Mouse (Mus musculus) spleen, adult 12 weeks (tissue): ENCODE results near the gene Adgrg1.
A peak's percentile ranks its signal among the peaks of the same experiment; 100 is the strongest.
"Not testable (repeated sequence)": the region's sequence is repeated elsewhere in the genome, so short reads cannot be mapped to it uniquely, and the experiment has no call there.

Experiments
- DNase-seq: peaks from one replicate; pipeline ENCODE4 v3.0.0; 2022; ENCODE audit warnings: low spot score

The Adgrg1 gene

DNA sequence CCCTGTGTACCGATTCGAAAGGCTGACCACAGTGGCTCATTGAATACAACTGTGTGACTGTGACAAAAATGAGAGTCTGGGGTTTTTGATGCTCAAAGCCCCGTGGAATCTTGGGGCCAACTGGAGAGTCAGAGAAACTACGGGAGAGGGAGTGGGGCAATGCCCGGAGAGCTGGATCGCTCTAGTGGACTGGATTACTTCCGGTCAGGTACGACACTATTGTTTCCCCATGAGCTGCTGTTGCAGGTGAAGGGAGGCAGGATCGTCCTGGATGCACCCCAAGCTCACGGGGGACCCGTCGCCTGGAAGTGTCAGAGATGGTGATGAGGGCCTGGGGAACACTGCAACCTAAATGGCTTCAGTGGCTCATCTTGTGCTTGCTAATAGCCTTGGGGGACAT, 21.5 kb downstream of the Adgrg1 start:
- no peak for DNase-seq

DNA sequence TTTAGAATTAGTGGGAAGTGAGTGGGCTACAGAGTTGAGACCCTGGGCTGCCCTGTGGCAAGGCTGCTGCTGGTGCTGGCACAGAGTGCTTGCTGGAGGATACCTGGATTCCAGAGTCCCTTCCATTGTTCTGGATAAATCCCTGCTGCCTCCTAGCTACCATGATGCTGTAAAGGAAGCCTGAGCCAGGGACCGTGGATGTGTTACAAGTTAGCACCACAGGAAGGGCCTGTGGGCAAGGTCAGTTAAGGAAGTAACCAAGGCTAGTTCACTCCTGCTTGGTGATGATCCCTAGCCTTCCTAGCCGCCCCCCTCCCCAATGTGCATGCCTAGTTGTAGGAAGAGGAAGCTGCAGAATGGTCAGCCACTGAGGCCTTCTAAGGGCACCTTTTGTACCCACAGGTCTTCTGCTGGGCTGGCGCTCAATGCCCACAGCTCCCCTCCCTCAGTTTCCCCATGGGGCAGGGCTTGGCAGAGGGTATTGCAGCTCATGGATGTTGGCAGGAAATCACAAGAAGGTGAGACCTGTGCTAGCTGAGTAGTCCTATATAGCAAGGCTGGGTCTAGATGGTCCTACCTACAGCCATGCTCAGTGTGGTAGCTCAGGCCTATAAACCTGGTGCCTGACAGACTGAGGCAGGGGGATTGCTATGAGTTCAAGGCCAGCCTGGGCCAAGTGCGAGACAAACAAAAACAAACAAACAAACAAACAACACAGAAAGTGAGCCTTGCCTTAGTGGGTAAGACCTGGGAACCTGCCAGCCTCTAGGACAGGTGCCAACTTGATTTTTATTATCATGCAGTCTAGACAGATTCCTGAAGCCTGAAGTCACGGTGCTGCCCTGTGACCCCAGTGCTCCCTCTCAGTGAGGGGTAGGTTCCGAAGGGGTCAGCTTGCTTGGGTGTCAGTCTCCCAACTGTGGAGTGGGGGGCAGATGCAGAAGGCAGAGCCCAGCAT, 22.6 kb downstream of the Adgrg1 start:
- no peak for DNase-seq

DNA sequence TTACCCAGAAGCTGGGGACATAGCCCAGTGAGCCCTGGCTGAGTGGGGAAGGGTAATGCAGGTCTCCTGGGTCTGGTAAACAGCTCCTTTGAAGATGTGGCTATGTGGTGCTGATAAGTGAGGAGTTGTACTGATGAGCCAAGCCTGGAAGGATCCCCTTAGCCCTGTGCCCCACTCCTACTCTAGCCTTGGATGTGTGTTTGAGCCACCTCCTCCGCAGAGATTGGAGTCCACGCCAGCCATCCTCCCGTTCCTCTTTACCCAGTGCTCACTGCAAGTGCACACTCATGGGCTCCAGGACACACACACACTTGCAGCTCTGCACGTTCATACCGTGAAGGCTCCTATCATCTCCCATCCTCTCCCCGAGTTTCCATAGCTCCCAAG, 23.3 kb downstream of the Adgrg1 start:
- DNase-seq = no peak

DNA sequence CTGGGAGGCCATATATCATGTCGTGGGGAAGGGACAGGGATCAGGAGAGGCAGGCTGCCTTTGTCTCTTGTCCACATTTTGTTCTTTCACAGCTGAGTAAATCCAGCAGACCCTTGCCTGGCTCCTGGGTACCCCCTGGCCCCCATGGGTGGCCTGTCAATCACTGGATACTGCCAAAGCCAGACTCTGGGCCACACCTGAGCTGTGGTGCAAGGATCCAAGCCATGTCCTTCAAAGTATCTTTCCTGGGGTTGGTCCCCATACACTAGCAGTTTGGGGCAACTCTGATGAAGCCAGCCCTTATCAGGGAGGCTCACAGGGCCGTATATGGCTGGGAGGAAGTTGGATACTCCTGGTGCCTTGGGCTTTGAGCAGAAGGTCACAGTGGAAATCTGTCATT, 23.9 kb downstream of the Adgrg1 start:
- no peak for DNase-seq

DNA sequence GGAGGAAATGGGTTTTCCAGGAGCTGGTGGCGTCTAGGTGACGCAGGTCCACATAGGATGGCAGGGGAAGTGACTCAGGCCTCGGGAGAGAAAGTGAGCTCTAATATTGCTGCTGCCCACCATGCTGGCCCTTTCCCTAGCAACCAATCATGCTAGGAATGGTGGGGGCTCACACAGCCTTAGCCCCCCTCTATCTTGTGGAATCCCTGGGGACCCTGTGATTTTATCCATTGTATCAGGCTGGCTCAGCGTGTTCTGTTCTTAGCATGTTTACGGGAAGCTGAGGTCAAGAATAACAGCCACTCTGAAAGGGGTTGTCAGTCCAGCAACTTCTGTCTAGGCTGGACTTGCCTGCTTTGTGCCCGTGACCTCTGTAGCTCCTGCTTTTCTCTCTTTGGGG, 24.5 kb downstream of the Adgrg1 start:
- no peak for DNase-seq

DNA sequence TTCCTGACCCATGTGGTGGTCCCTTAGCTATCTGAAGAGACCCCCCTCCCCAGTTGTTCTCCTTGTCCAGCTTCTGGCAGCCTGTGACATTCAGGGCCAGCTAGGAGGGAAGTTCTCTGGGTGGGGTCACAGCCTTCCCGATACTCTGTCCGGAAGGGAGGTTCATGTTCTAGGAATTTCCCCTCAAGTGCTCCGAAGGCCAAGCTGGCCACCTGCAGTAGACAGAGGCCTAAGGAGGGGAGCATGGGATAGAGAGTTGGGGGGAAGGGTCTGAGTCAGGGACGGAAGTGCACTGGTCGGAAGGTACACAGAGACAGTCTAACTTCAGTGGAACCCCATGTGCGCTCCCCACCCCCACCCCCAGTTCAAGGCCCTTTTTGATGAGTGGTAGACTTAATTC, 25.4 kb downstream of the Adgrg1 start:
- DNase-seq = no peak

DNA sequence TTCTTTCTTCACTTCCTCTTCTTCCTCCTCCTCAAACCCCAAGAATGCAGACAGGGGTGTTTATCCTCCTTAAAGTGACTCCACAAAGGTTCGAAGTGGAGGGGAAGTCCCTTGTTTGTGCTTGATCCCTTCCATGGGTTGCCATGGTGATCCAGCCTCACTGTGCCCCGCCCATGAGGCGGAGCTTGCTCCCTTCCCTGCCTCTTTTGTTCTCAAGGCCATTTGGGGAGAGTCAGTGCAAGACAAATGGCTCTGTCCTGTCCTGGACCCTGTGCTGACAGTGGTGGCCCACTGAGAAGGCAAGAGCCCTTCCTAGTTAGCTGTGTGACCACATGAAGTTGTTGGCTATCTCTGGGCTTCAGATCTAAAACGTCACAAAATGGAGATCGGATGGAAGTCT, 26.1 kb downstream of the Adgrg1 start:
- no peak for DNase-seq

DNA sequence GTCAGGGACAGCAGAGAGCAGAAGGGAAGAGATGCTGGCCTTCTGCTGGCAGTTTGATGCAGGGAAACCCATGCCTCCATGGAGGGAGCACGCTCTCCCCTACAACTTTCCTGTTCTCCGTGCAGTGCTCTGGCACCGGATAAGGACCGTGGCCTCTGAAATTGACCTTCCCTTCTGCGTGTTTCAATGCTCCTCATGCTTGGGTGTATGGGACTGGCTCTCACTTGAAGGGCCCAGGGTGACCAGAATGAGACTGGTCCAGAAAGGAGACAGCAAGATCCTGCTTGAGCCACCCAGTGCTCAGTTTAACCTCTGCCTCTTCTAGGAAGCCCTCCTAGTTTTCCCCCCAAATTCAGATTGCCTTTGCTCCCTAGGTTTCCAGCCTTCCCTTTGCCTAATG, 26.6 kb downstream of the Adgrg1 start:
- no peak for DNase-seq

DNA sequence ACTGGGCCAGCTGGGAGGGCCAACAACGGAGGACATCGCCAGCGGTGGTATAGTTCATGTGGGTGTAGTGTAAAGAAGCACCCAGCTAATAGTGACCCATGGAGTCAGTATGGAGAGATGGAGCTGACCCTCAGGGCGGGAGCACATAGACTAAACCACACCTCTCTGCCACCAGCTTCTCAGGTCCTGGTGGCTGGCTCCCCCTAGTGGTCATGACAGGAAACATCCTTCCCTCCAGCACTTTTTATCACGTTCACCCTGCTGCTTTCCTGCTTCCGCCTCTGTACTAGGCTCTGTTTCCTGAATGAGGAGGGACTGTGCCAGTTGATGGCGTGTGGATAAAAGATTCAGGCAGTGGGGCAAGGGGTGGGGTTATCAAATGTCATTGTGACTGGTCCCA, 27.1 kb downstream of the Adgrg1 start:
- DNase-seq = peak; percentile 58

DNA sequence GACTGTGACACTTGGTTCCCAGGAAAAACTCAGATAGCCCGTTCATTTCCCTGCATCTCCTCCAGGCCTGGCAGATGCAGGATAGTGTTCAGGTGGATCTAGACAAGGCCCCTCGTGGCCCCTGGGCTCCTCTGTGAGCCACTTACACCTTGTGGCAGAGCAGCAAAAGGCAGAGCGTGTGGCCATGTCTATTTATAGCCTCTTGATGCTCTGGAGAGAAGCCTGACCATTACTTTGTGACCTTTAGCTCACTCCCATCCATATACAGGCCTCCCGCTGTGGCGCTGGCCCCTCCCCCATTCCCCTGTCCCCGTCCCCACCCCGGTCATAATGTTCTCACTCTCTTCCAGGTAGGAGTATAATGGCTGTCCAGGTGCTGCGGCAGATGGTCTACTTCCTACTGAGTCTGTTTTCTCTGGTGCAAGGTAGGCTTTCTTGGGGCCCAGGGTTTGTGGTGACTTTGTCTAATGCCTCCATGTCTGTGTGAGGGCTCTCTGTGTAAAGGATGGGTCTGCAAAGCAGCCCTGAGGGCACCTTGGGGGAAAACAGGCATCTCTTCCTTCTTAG, 27.6 kb downstream of the Adgrg1 start:
- no peak for DNase-seq

DNA sequence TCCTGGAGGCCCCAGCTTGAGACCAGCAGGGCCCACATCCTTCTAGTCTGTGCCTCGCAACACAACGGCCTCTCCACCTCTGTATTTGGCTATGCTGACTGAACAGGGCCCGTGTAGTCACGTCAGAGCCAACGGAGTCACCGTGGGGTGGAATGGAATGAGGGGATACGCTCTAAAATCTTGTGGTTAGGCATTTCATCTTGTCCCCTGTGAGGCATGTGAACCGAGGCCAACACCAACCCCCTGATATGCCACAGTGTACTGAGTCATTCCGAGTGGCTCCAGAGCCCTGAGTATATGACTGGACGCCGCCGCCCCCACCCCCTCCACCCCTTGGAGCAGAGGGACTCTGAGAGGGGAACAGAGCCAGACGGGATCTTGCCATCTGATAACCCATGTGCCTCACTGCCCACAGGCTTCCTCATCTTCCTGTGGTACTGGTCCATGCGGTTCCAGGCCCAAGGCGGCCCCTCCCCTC, 37.9 kb downstream of the Adgrg1 start:
- DNase-seq = no peak

DNA sequence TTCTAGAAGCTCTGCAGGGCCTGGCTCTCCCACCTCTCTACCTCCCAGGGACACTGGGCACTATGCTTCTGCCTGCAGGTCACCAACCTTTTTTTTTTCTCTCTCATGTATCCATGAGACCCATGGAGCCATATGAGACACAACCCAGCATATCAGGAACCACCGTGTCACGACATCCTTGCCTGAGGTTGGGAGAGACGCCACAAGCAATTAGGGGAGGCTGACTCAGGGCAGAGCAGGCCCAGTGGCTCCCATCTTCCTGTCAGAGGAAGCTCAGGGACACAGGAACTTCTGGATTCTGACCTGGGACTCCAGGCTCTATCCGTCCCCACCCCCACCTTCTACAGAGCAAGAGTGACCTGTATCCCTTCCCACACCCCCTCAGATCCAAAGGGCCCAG, 41.3 kb downstream of the Adgrg1 start:
- no peak for DNase-seq

DNA sequence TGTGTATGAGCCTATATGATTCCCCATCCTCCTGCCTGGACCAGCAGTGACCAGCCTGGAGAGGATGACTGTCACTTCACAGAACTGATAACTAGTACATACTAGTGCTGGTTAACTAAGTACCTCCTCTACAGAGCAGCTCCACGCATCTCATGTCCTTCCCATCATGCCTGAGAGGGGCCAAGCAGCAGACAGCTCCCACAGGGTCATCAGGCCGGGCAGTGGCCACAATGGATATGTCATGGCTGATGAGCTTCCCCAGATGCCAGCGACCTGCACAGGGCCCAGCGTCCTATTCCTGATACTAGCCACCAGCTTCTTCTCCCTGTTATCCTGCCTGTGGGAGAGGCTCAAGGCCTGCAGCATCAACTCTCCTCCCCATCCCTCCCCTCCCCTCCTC, 42.1 kb downstream of the Adgrg1 start:
- no peak for DNase-seq

DNA sequence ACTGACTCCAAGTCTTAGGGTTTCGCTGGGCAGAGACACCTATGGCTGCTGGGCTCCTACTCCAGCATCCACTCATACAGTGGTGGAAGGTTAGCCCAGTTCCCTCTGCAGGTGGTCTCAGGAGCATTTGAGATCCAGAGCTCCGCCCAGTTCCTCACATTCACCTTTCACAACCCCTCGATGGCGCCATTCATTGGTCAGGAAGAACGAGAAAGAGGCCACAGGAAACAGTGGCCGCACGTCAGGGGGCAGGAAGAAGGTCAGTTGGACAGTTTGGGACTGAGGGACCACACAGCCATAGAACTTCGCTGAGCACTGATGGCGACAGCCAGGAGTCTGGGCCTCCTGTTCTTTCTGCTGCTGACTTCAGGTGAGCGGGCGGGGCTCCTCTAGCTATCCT, 42.9 kb downstream of the Adgrg1 start, which contains the start of gene Adgrg3:
Gene Adgrg3 (plus strand): TSS at position 242 of the 400 bp plus-strand sequence.
- DNase-seq = no peak

DNA sequence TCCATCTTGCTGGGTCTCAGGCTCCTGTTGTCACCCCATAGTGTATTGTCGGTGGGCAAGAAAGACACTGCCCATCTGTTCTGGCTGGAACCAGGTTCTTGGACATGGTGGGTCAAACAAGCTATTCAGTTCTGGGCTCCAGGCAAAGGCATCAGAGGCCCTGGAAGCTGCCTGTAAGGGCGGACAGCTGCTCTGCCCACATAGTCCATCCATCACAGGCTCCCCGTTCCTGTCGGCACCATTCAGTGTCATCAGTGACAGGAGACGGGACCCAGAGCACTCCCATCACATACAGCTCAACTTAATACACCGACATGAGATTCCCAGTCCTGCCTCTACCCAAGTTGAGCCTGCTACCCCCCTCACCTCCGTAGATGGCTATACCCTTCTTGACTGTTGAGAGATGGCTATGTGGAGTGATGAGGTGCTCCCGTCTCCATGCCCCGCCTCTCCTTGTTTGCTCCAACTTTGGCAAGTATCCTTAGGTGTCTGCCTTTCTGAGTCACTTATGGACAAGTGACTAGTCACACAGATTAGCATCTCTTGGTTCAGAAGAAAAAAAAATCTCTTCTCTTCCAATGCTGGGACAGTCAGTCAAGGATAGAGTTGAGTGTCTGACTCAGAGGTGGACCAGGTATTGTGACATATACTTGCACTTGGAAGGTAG, 43.6 kb downstream of the Adgrg1 start:
- DNase-seq = no peak

DNA sequence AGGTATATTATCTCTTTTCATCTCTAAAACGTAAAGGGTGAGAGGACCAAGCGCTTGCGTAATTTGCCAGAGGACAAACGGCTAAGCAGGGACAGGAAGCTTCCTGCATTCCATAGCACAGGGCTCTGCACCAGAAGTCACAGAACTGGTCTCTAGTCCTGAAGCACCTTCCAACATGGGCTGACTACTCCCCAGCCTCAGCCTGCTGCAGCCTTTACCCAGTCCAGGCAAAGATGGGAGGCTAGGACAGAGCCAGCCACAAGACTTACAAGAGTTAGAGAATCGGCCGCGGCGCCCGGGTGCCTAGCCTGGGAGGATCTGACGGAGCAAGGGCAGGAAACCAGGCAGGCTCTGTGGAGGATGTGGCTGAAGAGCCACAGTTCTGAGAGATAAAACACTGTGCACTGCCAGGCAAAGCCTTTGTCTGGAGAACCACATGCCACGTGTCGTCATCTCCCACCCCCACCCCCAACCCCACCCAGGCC, 45.8 kb downstream of the Adgrg1 start:
- DNase-seq = no peak

DNA sequence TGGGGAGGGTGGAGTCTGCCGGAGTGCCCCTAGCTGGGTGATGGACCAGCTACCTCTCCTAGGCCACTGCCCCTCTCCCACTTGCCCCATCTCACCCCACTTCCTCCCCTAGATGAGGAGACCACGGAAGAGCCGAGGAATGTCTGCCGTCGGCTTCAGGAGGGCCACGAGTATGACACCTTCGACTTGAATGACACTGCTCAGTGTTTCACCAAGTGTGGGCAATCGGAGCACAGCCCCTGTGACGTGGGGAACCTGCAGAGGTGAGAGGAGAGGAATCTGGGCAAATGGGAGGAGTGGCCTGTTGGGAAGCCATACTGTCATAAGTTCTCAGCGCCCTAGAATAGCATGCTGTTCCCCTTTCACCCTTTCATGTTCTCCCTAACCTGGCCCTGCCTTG, 46.3 kb downstream of the Adgrg1 start:
- DNase-seq = no peak

DNA sequence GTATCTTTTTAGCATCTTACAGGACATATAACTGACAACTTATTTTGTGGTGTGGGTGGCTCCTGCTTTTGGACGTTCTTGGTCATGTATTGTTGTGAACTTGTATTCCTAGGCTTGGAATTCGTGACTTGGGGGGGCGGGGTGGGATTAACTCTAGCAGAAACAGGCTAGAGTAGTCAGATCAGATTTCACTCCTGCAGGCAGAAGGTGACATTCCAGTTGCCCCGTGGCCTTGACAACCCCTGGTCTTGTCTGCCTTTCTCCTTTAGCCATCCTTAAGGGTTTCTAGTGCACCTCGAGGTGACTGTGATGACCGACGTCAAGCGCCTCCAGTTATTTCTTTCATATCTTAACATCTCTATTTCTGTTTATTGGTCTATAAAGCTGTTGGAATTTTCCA, 48.6 kb downstream of the Adgrg1 start:
- no peak for DNase-seq

DNA sequence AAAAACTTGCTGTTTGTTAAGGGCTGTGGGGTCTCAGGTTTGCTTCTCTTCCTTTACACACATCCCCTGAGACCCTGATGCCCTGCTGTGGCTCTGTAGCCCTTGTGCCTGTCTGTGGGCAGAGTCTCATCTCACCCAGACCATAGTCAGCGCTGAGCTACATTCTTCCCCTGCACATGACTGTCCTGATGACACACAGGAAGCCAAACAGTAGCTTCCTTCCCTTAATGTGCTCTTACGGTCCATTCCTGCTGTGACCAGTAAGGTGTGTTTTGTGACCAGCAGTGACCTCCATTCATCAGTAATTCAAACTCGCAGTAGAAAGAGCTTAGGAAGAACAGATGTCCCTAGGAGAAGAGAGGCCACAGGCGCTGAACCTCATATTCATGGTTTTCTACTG, 49.8 kb downstream of the Adgrg1 start:
- no peak for DNase-seq

DNA sequence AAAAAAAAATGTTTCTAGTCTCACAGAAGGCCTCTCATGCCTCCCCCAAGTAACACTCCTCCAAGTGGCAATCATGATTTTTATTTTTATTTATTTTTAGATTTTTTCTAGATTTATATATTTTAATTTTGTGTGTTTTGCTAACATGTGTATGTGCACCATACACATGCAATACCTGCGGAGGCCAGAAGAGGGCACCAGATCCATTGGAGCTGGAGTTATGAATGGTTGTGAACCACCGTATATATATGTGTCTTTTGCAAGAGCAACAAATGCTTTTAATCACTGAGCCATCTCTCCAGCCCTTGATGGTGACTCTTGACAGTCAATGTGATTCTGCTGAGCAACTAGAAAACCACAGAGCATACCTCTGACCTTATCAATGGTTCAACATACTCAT, 50.9 kb downstream of the Adgrg1 start:
- no peak for DNase-seq

DNA sequence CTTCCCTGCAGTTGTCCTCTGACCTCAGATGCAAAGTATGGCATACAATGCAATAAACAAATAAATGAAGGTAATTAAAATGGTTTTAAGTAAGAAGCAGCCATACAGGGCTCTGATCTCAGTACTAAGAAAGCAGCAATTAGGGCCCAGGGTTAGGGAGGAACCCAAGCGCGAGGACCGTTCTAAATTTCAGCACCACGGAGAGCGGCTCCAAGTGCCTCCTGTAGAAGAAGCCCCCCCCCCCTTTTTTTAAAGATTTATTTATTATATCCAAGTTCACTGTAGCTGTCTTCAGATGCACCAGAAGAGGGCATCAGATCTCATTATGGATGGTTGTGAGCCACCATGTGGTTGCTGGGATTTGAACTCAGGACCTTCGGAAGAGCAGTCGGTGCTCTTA, 53.8 kb downstream of the Adgrg1 start:
- not testable (repeated sequence) for DNase-seq

DNA sequence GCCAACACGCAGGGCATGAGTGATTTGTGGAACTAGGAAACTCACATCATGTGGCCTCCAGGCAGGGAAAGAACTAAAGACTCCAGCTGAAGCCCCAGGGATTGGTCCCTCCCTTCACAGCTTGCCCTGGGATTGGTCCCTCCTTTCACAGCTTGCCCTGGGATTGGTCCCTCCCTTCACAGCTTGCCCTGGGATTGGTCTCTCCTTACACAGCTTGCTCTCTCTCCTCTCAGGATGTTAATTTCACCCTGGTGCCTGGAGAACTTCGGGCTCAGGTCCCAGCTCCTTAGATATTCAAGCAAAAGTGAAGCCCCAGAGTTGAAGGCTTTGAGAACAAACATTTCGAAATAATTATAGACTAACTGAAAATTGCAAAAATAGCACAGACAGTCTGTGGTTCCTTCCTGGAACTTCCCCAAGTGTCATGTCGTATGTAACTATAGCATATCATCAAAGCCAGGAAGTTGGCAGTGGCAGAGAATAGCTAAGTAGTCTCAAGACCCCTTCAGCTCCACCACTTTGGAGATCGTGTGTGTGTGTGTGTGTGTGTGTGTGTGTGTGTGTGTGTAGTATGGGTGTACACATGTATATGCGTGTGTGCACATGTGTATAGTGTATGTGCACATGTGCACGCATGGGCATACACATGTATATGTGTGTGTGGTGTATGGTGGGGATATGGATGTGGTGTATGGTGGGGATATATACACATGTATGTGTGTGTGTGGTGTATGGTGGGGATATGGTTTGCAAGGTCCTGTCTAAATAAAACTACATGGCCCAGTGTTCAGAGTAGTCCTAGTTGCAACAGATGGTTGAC, 62.8 kb downstream of the Adgrg1 start:
- DNase-seq = no peak
